Mouse (Mus musculus): Measurements from ENCODE around the gene Tmem8. TPM values are rescaled to one million over a fixed set of nuclear protein-coding genes. Genes with fewer than 3 reads are reported as not detected.

Gene Tmem8
- 0.20 and 0.33 TPM in 2 replicates for polyA plus RNA-seq (2014; fragmentation: Nextera tagmentation; extraction: Ambion mirVana)

DNA sequence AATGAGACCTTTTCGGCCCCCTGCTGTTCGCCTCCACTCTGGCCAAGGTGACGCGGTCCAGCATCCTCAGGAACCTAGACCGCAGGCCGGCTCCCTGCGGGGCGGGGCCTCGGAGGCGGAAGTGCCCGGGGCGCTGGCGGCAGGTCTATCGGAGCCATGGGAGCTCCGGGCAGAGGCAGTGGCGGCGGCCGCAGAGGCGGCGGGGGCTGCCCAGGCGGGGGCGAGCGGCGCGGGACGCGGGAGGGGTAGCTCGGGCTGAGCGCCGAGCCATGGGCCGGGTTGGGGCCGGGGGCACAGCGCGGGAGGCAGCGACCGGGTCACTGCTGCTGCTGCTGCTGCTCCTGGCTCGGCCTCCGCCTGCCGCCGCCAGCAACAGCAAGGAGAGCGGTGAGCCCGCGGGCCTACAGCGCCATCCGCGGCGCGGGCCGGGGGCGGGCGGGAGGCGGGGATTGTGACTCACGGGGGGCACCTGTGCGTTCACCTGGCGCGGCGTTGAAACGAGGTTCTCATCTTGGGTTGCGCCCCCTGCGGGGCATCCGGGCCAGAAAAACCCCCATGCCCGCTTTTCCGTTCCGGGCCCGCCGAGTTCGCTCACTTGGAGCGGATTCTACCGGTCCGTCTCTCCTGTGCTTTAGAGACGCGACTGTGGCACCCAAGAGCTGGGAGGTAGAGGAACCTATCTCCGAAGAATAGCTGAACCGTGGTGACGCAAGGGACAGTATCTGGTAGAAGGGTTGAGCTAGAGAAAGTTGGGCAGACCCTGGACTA is at the start of gene Tmem8:
TSS of gene Tmem8 (plus strand) at position 119 of the 768 bp plus-strand sequence.
- Histone ChIP-seq H3K4me1 (ENCODE audit: control insufficient read depth, insufficient read depth, low read length) (peaks cover 8% of the 10 kb centered on the region), H3K9me3 (replicated peaks; ENCODE audit: control insufficient read depth, low read length) (no peaks in the 10 kb centered on the region), H3K27me3 (ENCODE audit: control insufficient read depth, insufficient read depth, low read length) (peaks cover 82% of the 10 kb centered on the region), H3K4me2 (peak within 1 kb of the TSS; percentile 88), H3K4me3 (ENCODE audit: low read depth, low read length) (peak within 1 kb of the TSS; percentile 65), H3K9ac (ENCODE audit: low read depth, low read length) (peak within 1 kb of the TSS; percentile 73), H3K27ac (ENCODE audit: low read depth, low read length) (no peak within 1 kb of the TSS), H3K36me3 (ENCODE audit: control insufficient read depth, insufficient read depth, low read length) (no peaks in the 10 kb centered on the region)
- ATAC-seq (replicated peaks; ENCODE audit: insufficient number of reproducible peaks, low FRiP score, low TSS enrichment) = peak; percentile 66
- WGBS (ENCODE audit: insufficient replicate concordance) = under 1% methylated on average over 57 of the region's 75 CpGs

DNA sequence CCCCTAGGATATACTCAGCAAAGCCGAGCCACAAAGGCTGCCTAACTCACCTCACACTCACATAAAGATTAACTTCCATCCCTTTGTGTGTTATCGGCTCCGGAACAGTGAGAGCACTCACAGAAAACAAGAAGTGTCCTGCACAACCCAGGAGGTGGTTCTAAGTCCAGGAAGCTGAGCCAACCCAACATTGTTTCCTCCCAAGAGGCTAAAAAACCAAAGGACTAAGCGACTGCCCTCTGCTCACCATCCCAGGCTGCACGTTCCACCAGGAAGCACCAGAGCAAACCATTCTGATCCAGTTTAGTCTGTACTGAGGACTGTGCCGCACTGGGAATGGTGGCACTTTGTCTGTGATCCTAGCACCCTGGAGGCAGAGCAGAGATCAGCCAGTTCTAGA is 48.2 kb upstream of the Tmem8 start:
- 0 out of 2 replicates have a peak overlapping the region, but pooled peaks have one; percentile 3 for H3K4me2 ChIP-seq
- H3K9ac ChIP-seq (ENCODE audit: low read depth, low read length) = no peak overlapping the region
- ATAC-seq (replicated peaks; ENCODE audit: insufficient number of reproducible peaks, low FRiP score, low TSS enrichment) = no peak
- H3K9me3 ChIP-seq (replicated peaks; ENCODE audit: control insufficient read depth, low read length) = no peaks in the 10 kb centered on the region
- peaks cover 4% of the 10 kb centered on the region; the same call in 1 of the 2 replicates for H3K27me3 ChIP-seq (ENCODE audit: control insufficient read depth, insufficient read depth, low read length)
- no peak overlapping the region for H3K27ac ChIP-seq (ENCODE audit: low read depth, low read length)
- H3K4me1 ChIP-seq (ENCODE audit: control insufficient read depth, insufficient read depth, low read length) = peaks cover 37% of the 10 kb centered on the region
- 59% methylated on average over 6 of the region's 6 CpGs for WGBS (ENCODE audit: insufficient replicate concordance)
- H3K36me3 ChIP-seq (ENCODE audit: control insufficient read depth, insufficient read depth, low read length) = 0 out of 2 replicates have a peak, but pooled peaks cover 2% of the 10 kb centered on the region
- no peak overlapping the region for H3K4me3 ChIP-seq (ENCODE audit: low read depth, low read length)

DNA sequence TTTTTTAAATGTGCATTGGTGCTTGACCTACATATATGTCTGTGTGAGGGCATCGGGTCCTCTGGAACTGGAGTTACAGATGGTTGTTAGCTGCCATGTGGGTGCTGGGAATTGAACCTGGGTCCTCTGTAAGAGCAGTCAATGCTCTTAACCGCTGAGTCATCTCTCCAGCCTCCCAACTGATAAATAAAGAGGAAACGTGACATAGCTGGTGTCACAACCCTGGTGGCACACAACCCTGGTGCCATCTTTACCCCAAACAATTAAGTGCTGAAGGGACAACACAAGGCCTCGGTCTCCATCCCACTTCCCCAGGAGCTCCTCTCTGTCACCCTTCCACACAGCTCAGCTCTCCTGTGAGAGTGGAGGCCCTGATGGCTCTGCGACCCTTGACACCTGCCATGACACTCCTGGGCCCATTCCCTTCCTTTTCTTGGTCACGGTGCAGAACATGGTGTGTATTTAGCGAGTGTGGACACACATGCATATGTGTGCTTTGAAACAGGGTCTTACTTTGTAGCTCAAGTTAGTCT is 46.5 kb upstream of the Tmem8 start:
- WGBS (ENCODE audit: insufficient replicate concordance) = 89% methylated on average over 7 of the region's 7 CpGs
- Histone ChIP-seq H3K4me1 (ENCODE audit: control insufficient read depth, insufficient read depth, low read length) (peaks cover 37% of the 10 kb centered on the region), H3K27me3 (ENCODE audit: control insufficient read depth, insufficient read depth, low read length) (peaks cover 4% of the 10 kb centered on the region; the same call in 1 of the 2 replicates), H3K9ac (ENCODE audit: low read depth, low read length) (no peak overlapping the region), H3K4me2 (peak overlapping the region; percentile 100), H3K27ac (ENCODE audit: low read depth, low read length) (no peak overlapping the region), H3K9me3 (replicated peaks; ENCODE audit: control insufficient read depth, low read length) (no peaks in the 10 kb centered on the region), H3K4me3 (ENCODE audit: low read depth, low read length) (no peak overlapping the region; the same call in 1 of the 2 replicates), H3K36me3 (ENCODE audit: control insufficient read depth, insufficient read depth, low read length) (0 out of 2 replicates have a peak, but pooled peaks cover 2% of the 10 kb centered on the region)
- no peak for ATAC-seq (replicated peaks; ENCODE audit: insufficient number of reproducible peaks, low FRiP score, low TSS enrichment)

DNA sequence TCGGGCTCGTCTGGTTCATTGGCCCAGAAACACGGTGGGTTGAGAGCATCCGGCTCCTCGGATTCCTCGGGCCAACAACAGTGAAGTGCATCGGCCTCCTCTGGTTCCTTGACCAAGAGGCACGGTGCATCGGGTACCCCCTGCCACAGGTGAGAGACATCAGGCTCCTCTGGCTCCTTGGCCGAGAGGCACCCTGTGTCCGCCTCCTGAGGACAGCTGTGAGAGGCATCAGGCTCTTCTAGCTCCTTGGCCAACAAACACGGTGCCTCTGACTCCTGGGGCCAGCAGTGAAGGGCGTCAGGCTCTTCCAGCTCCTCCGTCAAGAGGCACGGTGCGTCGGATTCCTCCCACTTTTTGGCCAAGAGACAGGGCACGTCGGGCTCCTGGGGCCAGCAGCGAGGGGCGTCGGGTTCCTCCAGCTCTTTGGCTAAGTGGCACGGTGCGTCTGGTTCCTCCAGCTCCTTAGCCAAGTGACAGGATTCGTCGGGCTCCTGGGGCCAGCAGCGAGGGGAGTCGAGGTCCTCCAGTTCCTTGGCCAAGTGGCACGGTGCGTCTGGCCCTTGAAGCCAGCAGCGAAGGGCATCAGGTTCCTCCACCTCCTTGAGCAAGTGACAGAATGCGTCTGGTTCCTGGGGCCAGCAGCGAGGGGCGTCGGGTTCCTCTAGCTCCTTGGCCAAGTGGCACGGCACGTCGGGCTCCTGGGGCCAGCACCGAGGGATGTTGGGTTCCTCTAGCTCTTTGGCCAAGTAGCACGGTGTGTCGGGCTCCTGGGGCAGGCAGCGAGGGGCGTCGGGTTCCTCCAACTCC is 44.9 kb upstream of the Tmem8 start:
- H3K4me1 ChIP-seq (ENCODE audit: control insufficient read depth, insufficient read depth, low read length) = peaks cover 37% of the 10 kb centered on the region
- 0 out of 2 replicates have a peak overlapping the region, but pooled peaks have one; percentile 50 for H3K27ac ChIP-seq (ENCODE audit: low read depth, low read length)
- 0 out of 2 replicates have a peak, but pooled peaks cover 2% of the 10 kb centered on the region for H3K36me3 ChIP-seq (ENCODE audit: control insufficient read depth, insufficient read depth, low read length)
- peak overlapping the region; percentile 86 for H3K4me3 ChIP-seq (ENCODE audit: low read depth, low read length)
- no peak for ATAC-seq (replicated peaks; ENCODE audit: insufficient number of reproducible peaks, low FRiP score, low TSS enrichment)
- H3K9ac ChIP-seq (ENCODE audit: low read depth, low read length) = peak overlapping the region; percentile 84
- WGBS (ENCODE audit: insufficient replicate concordance) = 1% methylated on average over 44 of the region's 44 CpGs
- no peaks in the 10 kb centered on the region for H3K9me3 ChIP-seq (replicated peaks; ENCODE audit: control insufficient read depth, low read length)
- peaks cover 4% of the 10 kb centered on the region; the same call in 1 of the 2 replicates for H3K27me3 ChIP-seq (ENCODE audit: control insufficient read depth, insufficient read depth, low read length)
- H3K4me2 ChIP-seq = peak overlapping the region; percentile 100

DNA sequence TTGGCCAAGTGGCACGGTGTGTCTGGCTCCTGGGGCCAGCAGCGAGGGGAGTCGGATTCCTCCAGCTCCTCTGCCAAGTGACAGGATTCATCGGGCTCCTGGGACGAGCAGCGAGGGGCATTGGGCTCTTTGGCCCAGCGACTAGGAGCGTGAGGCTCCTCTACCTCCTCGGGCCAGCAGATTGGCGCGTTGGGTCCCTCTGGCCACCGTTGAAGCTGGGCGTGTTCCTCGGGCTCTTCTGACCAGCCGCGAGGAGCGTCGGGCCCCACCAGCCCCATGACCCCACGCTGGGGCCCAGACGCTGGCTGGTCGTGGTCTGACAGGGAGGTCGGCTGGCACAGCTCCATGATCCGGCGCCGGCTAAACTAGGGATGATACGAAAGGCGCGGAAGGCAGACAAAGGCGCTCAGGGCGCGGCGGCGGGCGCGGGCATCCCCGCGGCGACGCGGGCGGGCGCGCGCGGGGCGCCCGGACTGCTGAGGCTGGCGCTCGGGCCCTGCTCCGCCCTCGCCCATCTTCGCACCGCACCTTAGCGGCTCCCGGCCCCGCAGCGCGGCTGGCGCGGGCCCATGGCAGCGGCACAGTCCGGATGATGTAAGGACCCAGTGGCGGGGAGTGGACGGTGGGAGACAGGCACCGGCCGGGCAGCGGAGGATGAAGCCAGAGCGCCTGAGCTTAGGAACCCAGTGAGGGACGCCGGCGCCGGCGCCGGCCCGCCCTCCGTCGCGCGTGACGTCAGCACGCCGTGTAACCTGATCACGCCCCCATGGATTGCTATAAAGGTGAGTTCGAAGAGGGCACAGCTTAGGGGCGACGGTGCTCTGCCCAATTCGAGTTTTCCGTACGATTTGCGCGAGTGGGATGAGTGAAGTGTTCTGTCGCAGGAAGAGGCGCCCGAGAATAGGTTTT is 44.0 kb upstream of the Tmem8 start, which contains the start of gene Rab11fip3:
TSS of gene Rab11fip3 (minus strand) at position 725 of the 909 bp plus-strand sequence.
- under 1% methylated on average over 92 of the region's 94 CpGs for WGBS (ENCODE audit: insufficient replicate concordance)
- Histone ChIP-seq H3K27me3 (ENCODE audit: control insufficient read depth, insufficient read depth, low read length) (peaks cover 4% of the 10 kb centered on the region; the same call in 1 of the 2 replicates), H3K9me3 (replicated peaks; ENCODE audit: control insufficient read depth, low read length) (no peaks in the 10 kb centered on the region), H3K9ac (ENCODE audit: low read depth, low read length) (peak within 1 kb of the TSS; percentile 84), H3K4me1 (ENCODE audit: control insufficient read depth, insufficient read depth, low read length) (peaks cover 37% of the 10 kb centered on the region), H3K36me3 (ENCODE audit: control insufficient read depth, insufficient read depth, low read length) (0 out of 2 replicates have a peak, but pooled peaks cover 2% of the 10 kb centered on the region), H3K27ac (ENCODE audit: low read depth, low read length) (peak within 1 kb of the TSS; percentile 50; the same call in 1 of the 2 replicates), H3K4me3 (ENCODE audit: low read depth, low read length) (peak within 1 kb of the TSS; percentile 86), H3K4me2 (peak within 1 kb of the TSS; percentile 100)
- ATAC-seq (replicated peaks; ENCODE audit: insufficient number of reproducible peaks, low FRiP score, low TSS enrichment) = peak; percentile 75

DNA sequence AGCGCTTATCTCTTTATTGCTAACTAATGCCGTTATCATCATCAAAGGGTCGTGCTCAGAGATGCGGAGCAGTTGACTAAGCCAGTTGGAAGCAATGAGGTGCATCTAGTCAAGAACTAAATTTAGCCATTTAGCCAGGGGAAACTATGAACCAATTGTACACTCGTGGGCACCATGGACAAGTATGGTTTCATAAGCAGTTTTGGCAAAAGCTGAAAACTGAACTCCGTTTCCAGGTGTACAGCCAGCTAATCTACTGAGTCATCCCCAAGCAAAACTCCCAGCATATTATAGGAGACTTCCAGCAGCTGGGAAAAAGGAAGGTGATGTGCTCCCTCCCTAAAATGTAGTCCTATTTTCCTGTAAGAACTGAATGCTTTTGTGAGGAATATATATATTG is 43.0 kb upstream of the Tmem8 start:
- Histone ChIP-seq H3K4me1 (ENCODE audit: control insufficient read depth, insufficient read depth, low read length) (peaks cover 27% of the 10 kb centered on the region), H3K27ac (ENCODE audit: low read depth, low read length) (no peak overlapping the region), H3K4me2 (peak overlapping the region; percentile 100), H3K9me3 (replicated peaks; ENCODE audit: control insufficient read depth, low read length) (no peaks in the 10 kb centered on the region), H3K9ac (ENCODE audit: low read depth, low read length) (no peak overlapping the region), H3K27me3 (ENCODE audit: control insufficient read depth, insufficient read depth, low read length) (peaks cover 4% of the 10 kb centered on the region; the same call in 1 of the 2 replicates), H3K4me3 (ENCODE audit: low read depth, low read length) (peak overlapping the region; percentile 86), H3K36me3 (ENCODE audit: control insufficient read depth, insufficient read depth, low read length) (no peaks in the 10 kb centered on the region)
- ATAC-seq (replicated peaks; ENCODE audit: insufficient number of reproducible peaks, low FRiP score, low TSS enrichment) = no peak
- WGBS (ENCODE audit: insufficient replicate concordance) = 22% methylated on average over 6 of the region's 6 CpGs

- H3K4me3 ChIP-seq (ENCODE audit: low read depth, low read length) = no peak overlapping the region
- no peak overlapping the region for H3K27ac ChIP-seq (ENCODE audit: low read depth, low read length)
- peaks cover 3% of the 10 kb centered on the region; the same call in 1 of the 2 replicates for H3K27me3 ChIP-seq (ENCODE audit: control insufficient read depth, insufficient read depth, low read length)
- H3K4me2 ChIP-seq = no peak overlapping the region
- no peak overlapping the region for H3K9ac ChIP-seq (ENCODE audit: low read depth, low read length)
- H3K9me3 ChIP-seq (replicated peaks; ENCODE audit: control insufficient read depth, low read length) = no peaks in the 10 kb centered on the region
- no peaks in the 10 kb centered on the region for H3K4me1 ChIP-seq (ENCODE audit: control insufficient read depth, insufficient read depth, low read length)
- H3K36me3 ChIP-seq (ENCODE audit: control insufficient read depth, insufficient read depth, low read length) = no peaks in the 10 kb centered on the region
- no peak for ATAC-seq (replicated peaks; ENCODE audit: insufficient number of reproducible peaks, low FRiP score, low TSS enrichment)
- WGBS (ENCODE audit: insufficient replicate concordance) = 54% methylated on average over 3 of the region's 3 CpGs
Measured at GRCm38 (mm10) chr17:26075246-26075645, 37.9 kb upstream of the Tmem8 start.
